Mouse (Mus musculus) thymus, postnatal 0 days (tissue): Measurements from ENCODE around the gene Svop. TPM values are rescaled to one million over a fixed set of nuclear protein-coding genes. Genes with fewer than 3 reads are reported as not detected.

Experiments used
- DNase-seq: peaks from one replicate; pipeline ENCODE4 v3.0.0-alpha.2; 2015; ENCODE audit warnings: low spot score
- polyA plus RNA-seq: library from polyadenylated mRNA; unstranded; fragments of >200 nt; fragmentation: Nextera tagmentation; extraction: Ambion mirVana; gene quantifications from 2 replicates; pipeline ENCODE4 v1.2.1, GENCODE M21; 2015

Svop gene
- polyA plus RNA-seq, 1 experiment from 2014 or later = not detected

GRCm38 (mm10) chr5:114106391-114106935 is 15.1 kb upstream of the Svop start:
- DNase-seq = no peak

DNA sequence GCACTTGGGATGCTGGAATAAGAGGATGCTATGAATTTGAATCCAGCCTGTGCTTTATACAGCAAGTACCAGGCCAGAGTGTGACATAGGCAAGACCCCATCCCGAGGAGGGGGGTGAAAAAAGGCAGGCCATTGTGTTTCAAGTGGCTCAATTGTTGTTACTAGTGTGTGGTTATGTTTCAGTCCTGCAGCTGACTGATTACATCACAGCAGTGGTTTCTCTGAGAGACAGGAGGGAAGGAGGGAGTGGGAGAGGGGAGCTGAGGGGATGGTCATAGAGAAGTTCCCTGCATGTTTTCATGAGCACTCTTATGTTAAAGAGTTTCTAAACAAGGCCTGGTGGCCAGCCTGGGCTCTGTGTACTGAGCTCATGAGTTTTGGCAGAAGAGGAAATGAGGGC is 11.4 kb upstream of the Svop start:
- DNase-seq = no peak

GRCm38 (mm10) chr5:114101873-114102272 is 10.5 kb upstream of the Svop start:
- DNase-seq = no peak

GRCm38 (mm10) chr5:114100390-114101099 is 9.2 kb upstream of the Svop start:
- DNase-seq = no peak

DNA sequence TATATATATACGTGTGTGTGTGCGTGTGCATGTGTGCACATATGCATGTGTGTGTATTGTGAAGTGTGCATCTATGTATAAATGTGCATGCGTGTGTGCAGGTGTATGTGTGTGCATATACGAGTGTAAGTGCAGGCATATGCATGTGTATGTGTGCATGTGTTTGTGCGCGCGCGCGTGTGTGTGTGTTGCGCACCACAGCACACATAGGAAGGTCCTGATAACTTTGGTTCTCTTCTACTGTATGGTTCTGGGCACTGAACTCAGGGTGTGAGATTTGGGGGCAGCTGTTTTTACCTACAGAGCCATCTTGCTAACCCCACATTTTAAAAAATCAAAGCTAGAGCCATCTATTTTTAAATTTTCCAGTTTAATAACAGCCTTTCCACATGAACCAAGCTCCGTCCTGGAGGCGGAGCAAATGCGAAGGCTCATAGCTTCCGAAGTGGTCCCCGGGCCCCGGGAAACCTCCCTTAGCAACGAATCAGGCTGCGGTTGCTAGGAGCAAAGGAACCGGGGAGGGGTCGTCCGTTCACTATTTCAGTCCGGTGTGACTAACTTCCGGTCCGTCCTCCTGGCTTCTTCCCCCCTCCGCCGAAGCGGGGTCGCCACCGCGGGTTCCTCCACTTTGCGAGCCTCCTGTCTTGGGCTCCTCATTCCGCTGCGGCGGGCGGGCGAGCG is 8.5 kb upstream of the Svop start:
- peak; percentile 90 for DNase-seq

- DNase-seq = no peak
Measured at GRCm38 (mm10) chr5:114090421-114091013, 853 bp downstream of the Svop start.

- no peak for DNase-seq
Measured at GRCm38 (mm10) chr5:114087875-114088480, 3.4 kb downstream of the Svop start.

DNA sequence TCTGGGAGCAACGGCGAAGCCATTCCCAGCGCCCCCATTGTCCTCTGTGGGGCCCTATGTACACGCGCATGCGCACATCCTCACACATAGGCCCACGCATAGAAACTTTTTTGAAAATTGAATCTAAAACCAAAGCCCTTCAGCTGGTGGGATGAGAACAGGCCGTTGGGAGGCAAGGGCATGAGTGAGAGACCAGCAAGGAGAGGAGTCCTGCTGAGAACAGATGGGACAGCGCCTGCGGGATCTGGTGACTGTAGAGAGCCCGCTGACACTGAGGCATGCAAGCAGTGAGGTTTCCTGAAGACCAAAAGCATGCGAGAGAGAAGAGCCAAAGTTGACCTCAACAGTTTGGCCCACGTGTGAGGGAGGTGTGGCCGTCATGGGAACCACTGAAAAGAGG is 5.9 kb downstream of the Svop start:
- no peak for DNase-seq

DNA sequence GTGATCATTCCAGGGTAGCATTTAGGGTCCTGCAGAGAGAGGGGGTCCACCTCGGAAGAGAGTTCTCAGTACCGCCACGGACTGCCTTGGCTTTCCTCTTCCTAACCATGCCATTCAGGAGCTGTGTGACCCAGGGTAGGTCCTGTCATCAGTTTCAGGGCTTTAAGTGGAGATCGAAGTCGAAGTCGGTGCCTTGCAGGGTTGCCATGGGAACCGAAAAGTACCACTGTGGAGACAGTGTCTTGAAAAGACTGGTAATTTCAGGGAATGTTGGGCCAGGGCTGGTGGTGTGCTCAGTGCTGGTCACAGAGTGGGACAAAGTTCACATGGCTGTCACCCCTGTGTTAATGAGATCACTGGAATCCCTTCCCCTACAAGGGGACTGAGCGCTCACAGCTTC is 14.4 kb downstream of the Svop start:
- no peak for DNase-seq

- no peak for DNase-seq
Measured at GRCm38 (mm10) chr5:114072262-114072661, 19.1 kb downstream of the Svop start.

- no peak for DNase-seq
Measured at GRCm38 (mm10) chr5:114070858-114071257, 20.5 kb downstream of the Svop start.

DNA sequence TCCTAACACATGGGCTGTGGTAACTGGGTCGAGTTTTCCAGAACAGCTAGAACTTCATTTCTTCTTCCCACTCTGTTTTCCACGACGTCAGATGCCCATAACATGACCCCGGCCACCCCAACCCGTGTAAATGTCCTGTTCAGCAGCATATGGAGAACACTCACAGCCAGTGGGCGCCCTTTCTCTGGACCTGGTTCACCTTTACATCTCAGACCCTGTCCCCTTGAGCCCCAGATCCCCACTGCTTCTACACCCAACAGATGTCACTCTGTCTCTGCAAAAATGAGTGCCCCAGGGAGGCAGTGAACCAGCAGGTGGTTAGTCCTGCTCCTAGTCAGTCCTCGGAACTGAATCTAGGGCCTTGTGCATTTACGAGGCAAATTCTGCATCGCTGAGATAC is 23.4 kb downstream of the Svop start:
- no peak for DNase-seq

DNA sequence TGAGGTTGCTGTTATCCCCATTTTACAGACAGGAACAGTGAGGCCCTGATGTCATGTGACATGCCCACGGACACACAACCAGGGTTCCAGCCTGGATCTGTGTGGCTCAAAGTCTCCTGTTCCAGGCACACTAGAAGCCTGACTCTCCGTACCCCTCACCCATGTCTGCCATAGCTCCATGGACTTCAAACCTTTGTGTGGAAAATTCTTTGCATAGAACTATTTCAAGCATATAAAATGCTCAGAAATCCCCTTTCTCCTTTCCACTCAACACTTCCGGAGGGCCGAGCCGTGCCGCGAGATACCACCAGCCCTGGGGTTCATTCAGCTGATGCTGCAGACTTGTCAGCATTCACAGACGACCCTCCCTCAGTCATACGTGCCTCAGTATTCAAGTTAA is 23.8 kb downstream of the Svop start:
- no peak for DNase-seq

DNA sequence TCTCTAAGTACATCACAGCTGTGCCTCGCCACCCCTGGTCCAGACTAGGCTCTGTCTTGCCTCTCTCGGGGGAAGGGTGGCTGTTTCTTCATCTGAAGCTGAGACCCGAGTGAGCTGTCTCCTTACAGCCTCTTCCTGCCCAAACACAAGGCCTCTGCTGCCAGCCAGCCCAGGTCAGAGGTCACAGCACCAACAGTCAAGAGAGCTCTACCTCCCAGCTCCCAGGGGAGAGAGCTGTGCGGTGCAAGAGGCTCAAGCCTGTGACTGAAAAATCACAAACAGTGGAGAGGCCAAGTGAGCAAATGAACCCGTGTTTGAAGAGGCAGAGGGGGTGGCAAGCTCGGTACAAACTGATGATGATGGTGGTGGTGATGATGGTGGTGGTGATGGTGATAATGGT is 24.8 kb downstream of the Svop start:
- DNase-seq = no peak

GRCm38 (mm10) chr5:114065161-114065560 is 26.2 kb downstream of the Svop start, which contains the start of gene Usp30:
Gene Usp30 (plus strand): TSS chr5:114065461.
- no peak for DNase-seq

DNA sequence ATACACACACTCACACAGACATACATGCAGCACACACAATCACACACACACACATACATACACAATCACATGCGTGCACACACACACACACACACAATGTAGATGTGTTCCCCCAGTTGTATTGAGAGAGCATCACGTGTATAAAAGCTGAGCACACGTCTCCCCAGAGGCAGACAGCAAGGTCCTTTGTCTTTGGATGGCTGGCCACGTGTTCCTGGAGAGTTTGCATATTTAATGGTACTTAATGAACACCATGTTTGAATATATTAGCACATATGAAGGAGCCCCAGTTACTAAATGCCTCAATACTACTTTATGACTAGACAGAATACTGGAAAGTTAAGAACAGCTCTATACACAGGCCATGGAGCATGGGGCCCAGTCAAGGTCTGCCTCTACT is 27.4 kb downstream of the Svop start:
- no peak for DNase-seq

DNA sequence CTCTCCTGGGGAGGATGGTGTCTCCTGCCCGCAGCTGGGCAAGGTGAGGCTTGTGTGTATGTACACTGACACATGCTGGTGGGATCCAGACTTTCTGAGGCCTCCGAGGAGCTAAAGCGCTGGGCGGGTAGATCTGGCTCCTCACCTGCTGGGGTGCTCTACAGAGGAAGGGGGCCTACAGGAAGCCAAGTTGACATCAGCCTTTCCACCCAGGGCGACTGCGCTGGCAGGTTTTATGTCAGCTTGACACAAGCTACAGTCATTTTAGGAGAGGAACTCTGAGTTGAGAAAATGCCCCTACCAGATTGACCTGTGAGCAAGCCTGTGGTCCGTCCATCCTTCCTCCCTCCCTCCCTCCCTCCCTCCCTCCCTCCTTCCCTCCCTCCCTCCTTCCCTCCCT is 29.7 kb downstream of the Svop start:
- DNase-seq = peak; percentile 28

DNA sequence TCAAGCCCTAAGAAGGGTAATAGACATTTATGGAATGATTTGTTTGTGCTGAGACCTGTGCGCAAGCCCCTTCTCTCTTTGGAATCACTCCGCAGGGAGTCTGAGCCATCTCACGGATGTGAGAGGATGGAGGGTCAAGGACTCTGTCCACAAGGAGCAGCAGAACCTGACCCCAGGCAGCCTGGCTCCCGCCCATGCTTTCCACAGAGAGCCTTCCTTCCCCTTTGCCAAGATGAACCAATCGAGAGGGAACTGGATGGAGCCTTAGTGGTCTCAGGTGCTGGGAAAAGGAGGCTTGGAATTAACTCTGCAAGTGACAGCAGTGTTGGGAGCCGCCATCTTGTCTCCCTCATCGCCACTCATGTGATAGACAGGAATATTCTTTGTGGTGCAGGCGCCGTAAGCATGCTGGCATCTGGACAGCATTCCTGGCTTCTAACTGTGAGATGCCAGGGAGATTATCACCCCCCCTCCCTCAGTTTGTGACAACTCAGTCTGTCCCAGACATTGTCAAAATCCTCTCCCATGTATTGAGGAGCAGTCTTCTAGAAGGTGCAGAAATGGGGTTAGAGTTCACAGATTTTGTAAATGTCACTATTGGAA is 34.1 kb downstream of the Svop start:
- DNase-seq = no peak

GRCm38 (mm10) chr5:114052246-114052761 is 39.1 kb downstream of the Svop start:
- DNase-seq = peak; percentile 33

DNA sequence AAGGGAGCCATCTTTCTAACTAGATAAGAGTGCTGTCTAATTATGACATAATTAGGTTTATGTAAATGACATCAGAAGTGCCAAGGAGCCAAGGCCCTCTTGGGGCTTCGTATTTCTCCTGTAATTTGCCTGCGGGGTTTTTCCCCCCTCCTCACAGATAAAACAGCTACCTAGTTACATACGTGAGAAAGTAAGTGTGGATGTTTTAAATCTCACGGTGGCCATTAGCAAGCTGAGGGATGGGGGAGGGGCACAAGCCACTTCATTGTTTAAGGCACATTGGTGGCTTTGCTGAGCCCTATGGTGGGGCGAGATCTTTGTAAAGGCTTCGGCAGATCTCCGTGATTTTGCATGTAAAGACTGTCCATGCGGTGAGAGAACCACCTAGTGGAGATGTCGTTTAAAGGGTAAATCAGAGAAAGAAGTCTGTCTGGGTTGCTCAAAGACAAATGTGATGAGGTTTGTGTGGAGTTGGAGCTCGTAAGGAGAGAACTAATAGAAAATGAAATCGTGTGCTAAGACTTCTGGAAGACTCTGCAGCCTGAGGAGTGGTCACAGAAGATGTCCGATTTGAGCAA is 42.5 kb downstream of the Svop start:
- DNase-seq = no peak

GRCm38 (mm10) chr5:114047182-114047581 is 44.2 kb downstream of the Svop start:
- no peak for DNase-seq
